Mouse (Mus musculus) cerebellum, adult 18-20 months (tissue): ENCODE results near the gene Hcrtr1.
A peak's percentile ranks its signal among the peaks of the same experiment; 100 is the strongest.

Experiments
- DNase-seq, 2 experiments: peaks; one replicate each; pipeline ENCODE4 v3.0.0; 2021

The Hcrtr1 gene

DNA sequence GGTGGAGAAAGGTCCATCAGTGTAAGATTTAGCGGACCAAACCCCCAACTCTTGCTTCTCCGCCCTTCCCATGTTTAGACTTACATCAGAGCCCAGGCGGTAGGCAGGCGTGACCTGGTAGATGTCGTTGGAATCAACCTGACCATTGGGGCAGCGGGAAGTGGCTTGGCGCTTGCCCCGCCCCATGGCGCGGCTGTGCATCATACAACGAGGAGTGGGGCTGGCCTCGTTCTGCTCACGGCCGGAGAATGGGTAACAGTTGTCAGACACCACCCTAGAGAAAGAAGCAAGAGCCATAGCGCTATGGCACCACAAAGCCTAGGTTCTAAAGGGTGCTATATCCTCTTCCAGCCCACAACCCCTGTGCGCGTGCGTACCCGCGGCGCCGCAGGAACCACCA, 28.2 kb upstream of the Hcrtr1 start:
- DNase-seq = no peak

DNA sequence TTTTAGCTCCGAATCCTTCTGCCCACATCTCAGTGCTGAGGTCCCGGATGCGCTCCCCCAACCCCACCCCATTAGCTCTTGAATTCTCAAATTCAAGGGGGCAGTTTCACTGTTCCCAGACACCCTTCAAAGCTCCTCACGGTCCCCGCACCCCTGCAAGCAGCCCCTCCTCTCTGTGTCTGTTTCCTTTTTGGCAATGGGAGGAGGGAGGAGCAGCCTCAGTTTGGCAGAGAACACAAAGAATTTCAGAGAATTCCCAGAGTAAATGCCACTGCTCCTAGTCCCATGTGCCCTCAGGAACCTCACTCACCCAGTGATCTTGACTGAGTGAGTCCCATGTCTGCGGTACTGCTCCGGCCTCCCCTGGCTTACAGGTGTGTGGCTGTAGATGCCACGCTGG, 27.4 kb upstream of the Hcrtr1 start:
- no peak for DNase-seq

DNA sequence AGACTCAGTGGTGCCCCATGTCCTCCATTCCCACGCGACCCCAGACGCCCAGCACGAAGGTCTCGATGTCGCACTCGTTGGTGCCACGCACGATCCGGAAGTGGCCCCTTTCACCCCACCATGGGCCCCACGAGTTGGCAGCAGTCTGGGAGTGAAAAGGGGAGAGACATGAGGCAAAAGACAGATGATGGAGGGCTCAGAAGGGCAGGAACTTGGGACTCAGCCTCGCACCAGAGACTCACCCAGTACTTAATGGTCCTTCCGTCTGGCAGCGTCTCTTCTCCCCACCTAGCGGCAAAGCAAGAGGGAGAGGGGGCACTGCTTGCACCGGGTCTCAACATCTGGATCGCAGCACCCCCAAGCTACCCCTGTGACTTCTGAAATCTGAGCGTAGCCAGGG, 26.9 kb upstream of the Hcrtr1 start:
- no peak for DNase-seq

DNA sequence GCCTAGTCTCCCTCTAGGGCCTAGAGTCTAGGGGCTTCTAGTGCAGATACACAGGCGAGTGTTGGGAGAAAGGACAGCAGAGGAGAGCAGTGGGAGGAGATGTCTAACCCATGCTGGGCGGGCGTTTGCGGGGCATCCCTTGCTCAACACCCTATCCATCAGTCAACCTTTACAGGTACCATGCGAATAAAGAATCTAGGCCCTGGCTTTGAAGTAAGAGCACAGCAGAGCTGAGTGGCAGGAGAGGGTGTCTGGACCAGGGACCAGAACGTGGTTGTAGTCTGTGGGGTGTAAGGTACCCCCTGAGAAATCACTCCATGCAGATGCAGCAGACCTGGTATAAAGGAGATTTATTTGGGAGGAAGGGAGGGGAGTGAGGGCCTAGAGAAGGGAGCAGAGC, 25.0 kb upstream of the Hcrtr1 start:
- no peak for DNase-seq

DNA sequence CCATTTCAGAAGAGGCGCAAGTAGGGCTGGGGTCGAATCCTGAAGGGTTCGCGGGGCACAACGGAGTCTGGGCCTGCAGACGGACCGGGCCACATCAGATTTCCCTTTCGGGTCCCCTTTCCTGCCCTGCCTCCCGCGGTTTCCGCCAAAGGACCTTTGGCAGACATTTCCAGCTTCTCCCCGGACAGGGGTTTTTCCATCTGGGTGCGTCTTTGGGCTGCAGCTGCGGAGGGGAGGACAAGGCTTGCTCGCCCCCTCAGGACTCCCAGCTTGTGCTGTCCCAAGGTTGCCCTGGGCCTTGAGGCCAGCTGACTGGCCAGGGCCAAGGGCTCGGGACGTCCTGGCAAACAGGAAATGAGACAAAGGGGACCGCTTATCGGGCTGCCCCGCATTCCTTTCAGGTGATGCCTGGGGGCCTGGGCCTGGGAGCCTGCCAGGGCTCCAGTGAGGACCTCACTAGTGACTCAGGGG, 24.3 kb upstream of the Hcrtr1 start:
- no peak for DNase-seq

DNA sequence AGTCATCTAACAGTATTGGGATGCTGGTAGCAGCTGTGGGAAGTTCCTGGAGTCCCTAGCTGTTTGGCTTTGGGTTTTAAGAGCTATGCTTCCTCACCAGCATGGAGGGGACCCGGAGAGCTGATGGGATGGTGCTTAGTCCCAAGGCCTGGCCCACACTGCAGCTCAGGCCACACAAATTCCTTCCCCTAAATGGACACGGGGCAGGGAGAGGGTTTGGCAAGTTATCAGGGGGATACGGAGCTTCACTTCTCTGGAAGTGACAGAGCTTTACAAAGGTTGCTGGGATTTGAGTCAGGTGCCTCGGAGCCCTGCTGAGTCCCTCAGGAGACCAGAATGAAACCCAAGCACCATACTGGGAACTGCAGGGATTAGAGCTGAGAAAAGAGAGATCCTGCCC, 22.2 kb upstream of the Hcrtr1 start:
- DNase-seq = no peak

DNA sequence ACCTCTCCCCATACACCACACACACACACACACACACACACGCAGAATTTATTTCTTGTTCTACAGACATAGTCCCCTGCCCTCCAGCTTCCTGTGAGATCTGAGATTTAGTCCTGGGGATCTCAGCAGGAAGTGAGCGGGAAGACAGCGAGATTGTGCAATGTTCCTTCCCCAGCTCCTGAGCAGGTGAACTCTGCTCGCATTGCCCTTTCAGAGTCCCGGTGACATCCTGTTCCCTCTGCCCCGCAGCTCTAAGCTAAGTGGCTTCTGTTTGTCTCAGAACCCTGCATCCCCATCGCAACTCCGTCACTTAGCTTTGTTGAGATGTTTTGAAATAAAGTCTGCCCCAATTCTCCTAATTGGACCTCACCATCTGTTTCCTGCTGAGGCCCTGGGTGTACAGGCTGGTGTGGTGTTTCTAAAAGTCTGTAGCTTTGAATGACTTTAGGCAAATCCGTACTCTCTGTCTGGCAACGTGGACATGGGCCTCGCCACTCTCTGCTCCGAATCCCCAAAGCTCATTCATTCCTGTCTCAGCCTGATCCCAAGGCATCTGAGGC, 17.7 kb upstream of the Hcrtr1 start:
- no peak for DNase-seq

DNA sequence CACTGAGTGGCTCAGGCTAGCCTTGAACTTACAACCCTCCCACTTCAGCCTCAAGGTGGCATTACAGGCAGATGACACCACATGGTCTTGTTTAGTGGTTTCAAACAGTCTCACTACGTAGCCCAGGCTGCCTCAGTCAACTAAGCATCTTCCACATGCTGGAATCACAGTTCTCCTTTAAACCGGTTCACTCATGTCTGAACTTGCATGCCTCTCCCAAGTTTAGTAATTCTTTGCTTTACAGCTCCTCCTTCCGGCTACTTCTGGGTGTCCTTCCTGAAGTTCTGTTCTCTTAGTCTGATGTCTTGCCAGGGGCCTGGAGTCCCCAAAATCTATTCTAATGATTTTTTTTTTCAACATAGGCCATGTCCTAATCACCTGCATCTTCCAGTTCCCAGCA, 15.1 kb upstream of the Hcrtr1 start:
- no peak for DNase-seq

DNA sequence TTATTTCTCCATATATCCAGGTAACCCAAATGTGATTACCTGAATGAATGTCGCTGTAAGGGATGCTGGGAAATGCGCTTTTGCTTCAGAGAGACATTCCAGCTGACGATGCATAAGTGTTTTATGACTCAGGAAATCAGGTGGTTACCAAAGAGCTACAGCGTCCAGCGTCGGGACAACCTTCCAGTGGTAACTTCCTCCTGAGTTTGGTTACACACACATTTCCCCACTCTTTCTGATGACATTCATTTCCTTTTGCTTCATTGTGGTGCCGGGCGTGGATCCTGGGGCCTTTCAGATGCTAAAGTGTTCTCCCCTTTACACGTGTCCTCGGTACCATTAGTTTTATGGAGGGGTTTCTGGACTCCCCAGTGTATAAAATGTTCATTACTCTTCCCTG, 9.2 kb upstream of the Hcrtr1 start:
- DNase-seq = no peak

DNA sequence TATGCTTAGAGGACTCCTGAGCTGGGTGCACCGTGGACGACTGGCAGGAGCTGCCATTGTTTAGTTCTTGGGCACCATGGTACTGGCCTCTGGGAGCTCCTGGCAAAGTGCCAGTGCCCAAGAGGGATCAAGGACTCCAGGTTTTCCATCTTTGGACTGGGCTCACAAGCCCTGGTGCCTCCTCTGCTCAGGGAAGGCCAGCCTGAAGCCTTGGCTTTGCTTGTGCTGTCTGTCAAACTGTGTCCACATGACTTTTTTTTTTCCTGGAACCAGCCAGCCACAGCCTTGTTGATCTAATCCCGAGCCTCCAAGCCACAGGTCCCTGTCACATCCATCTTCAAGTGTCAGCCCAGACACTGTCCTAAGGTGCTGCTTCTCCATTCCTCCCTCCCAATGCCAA, 2.6 kb upstream of the Hcrtr1 start:
- no peak for DNase-seq

DNA sequence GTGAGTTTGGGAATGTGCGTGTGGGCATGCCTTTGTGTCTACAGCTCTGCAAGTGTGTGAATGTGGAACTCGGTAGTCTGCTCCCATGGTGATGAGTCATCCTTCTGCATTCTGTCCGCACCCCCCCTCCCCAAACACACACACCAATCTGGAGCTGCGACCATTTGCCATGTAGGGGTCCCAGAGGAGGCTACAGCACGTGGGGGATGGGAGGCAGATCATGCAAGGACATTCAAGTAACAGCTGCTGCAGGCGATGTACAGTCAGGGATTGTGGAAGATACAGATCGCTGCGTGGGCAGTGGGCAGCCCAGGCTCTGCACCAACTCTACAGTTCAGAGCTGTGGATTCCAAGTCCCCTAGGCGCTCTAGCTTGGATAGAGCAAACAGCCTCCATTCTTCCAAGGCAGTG, 1.8 kb upstream of the Hcrtr1 start:
- DNase-seq = no peak

DNA sequence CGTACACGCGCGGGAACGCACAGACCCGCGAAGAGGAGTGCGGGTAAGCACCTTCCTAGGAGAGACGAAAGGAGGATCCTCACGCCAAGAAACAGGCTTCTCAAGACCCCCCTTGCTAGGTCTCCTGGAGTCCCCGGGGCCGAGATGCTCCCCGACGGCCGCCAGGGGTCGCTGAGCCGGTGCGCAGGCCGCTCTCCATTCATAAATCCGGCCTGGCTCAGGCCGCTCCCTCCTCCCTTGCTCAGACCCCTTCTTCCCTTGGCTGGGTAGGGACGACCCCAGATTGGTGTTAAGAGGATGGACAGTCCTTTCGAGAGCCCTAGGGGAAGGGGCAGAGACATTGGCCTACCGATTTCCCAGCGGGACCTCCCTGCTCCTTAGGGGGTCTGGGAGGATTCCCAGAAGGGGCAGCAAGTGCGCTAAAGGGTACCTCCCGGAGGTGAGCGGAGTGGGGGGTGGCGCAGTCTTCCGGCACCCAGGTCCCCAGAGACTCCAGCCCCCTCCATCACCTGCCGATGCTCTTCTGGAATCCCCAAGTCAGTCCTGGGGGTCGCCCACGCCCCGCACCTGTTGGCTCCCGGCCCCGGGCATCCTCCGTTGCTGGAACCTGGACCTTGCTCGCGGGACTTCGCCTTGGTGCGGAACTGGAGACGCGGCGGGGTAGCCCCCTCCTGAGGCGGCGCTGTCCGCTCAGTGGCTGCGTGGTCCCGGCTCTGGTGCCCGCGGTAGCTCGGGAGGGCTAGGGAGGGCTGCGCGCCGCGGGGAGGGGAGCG, 532 bp downstream of the Hcrtr1 start:
- DNase-seq = peak; percentile 48 to 70

DNA sequence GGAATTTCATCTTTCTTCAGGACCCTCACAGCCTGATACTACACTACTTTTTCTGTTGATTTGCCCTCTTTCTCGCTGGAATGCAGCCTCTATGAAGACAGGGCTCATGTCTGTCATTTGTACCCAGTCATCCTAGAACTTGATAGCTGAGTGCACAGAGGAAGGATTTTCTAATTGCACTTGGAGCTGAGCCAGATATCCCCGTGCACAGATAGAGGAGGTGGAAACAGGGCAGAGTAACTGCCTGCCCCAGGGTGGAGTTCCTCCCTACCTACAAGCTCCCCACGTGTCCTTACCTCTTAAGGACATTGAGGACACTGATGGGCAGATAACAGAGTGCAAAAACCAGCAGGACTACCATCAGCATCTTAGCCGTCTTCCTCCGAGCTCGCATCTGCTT, 5.8 kb downstream of the Hcrtr1 start:
- DNase-seq = no peak

DNA sequence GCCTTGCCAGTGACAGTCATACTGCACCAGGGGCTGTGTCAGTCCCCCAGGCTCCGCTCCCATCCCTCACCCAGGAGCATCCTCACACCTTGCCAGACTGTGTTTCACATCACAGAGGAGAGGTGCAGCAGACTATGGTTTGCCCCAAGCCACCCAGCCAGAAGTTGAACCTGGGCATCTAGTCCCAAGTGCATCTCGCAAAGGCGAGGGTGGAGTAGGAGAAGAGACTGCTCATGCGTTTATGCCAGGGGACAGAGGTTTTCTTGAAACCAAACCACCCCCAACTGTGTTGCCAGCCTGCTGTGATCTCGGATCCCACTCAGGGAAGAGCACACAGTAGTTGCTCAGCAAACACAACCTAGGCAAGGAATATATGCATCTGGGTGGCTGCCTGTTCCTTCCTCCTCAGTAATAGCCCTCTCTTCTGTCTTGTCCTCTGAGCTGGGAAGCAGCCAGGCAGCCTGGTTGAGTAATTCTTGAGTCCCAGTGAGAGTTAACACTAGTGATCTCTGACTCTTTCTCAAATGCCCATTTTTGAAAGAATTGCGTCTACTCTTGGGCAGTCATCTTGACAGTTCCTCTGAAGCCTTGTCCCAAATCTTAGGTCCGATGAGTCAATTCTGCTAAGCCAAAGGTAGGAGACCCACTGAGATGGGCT, 7.6 kb downstream of the Hcrtr1 start:
- no peak for DNase-seq

DNA sequence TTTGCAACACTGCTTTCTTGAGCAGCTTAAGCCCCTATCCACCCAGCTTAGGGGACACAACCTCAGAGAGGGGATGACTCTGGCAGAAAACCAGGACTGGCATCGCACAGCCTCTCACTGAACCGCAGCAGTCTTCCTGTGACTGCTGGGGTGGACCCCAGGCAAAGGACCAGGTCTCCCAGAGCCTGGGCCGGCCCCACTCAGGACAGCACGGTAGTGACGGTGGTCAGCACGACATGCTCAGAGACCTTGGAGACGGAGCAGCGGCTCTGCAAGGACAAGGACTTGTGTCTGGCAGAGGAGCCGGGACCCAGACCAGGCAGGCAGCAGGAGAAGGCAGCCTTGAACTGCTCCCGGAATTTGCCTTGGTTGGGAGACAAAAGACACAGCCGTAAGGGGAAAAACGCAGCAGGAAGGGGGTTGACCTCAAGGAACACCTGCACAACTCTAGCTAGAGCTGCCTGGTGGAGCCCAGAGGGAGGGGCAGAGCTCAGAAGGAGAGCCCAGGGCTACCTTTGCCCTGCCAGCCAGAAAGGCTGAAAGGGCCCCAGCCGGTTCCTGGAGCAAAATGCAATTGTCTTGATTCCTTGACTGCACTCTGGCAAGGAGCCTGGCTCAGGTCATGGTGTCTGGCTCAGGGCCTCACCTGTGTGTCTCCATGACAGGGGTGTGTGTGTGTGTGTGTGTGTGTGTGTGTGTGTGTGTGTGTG, 8.4 kb downstream of the Hcrtr1 start:
- no peak for DNase-seq

DNA sequence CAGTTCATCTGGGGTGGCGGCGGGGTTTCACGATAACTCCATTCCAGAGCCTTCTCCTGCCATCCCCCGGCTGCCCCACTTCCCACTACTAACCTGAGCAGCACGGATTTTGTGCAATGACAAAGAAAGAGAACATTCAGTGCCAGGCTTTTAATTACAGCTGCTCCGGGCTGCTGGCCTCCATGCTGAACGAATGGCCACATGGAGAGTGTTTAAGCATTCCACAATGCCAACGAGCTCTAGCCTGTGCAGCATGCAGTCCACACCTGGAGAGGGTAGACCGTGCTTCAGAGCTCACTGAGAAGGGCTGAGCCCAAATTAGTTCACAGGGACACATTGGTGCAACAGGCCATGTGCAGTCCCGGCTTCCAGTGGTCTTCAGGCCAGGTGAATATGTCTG, 9.1 kb downstream of the Hcrtr1 start:
- no peak for DNase-seq

DNA sequence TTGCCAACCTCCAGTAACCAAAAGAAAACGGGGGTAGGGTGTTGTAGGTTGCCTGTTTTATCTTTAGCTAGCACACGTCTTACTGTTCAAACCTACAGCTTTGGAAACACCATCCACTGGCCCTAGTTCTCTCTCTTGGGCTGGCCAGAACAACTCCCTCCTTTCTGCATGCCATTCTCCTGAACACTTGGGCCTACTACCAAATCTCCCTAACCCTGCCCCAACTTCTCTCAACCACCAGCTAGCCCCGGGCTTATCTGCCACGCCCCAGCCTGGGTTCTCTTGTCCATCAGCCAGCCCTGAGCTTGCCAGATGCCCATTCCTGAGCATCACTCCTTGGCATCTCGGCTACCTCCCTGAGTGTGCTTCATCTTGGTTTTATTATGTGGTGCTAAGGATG, 10.3 kb downstream of the Hcrtr1 start:
- DNase-seq = no peak

DNA sequence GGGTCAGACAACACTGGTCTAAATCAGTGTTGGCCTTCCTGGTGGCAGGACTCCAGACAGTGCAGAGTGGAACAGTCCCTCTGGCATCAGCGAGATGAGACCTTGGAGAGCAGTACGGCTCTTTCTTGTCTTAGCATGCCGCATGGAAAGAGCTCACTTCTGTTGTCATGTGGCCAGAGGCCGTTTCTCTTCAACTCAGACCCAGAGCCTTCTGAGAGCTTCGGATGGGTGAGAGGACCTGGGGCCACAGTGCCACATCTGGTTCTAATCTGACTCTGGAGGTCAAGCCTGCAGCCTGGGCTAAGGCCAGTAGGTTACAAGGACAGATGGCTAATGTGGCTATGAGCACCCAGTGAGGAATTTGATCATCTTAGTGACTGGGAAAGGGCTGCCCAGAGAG, 13.2 kb downstream of the Hcrtr1 start:
- no peak for DNase-seq

DNA sequence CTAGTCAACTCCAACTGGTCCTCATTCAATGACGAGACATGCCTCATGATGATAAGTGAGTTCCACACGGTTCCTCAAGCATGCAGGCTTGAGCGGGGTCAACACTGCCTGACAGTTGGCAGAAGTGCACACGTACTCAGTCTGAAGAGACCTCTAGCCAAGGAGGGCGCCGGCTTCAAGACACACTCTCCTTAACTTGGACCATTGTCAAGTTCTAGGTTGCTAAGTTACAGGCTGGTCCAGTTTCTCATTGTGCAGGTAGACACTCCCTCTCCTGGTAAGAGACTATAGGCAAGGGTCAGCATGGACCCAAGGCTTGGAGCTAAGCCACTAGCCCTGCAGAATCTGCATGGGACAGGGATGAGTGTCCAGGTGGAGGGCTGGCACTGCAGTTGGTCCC, 14.0 kb downstream of the Hcrtr1 start:
- DNase-seq = no peak

DNA sequence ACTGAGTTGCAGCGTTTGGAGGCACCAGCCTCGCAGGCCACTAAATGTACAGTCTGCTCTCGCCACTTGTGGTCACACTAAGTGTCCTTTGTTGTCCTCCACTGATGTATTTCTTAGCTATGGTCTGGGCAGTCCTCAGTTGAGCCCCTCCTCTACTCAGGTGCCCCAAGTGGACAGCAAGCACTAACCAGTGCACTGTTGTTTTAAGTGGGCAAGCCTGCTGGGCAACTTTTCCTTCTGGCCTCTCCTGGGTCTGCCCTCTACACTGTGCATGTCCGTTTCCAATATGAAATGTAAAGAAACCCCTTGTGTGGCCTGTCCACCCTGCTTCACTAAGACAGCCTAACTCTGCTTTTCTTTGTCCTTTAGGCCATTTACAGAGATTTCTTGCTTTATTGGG, 15.0 kb downstream of the Hcrtr1 start:
- DNase-seq = no peak

DNA sequence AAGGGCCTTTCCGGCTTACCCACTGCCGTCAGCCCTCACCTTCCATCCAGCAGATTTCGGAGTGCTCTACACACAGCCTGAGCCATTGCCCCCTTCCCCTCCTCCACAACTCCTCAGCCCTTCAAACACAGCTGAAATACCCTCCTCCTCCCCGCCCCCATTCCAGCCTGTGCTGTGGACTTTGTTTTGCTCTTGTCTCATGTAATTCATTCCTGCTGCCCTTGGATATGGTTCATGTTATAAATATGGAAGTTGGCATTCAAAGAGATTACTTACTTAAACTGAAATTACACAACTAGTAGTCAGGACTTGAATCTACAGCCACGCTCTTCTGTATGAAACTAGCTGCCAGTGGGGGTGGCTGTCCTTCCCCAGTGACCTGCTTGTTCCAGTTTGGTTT, 16.1 kb downstream of the Hcrtr1 start:
- no peak for DNase-seq

DNA sequence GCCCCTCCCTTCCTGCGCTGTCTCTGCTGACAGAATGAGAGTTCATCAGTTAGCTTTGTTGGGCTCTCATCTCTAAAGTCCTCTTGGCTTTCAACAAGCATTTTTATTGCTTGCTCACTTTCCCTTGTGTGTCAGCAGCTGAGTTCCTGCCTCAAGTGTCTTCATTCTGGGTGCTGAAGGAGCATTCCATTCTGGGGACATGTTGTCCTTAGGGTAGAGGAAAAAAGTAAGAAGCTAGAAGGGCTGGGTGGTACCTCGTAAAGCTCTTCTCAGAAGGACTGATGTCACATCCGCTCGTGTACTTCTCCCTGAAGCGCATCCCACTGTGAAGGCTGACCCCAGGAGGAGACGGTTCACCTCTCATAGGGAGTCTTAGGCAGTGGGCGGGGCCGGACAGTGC, 17.6 kb downstream of the Hcrtr1 start:
- no peak for DNase-seq

DNA sequence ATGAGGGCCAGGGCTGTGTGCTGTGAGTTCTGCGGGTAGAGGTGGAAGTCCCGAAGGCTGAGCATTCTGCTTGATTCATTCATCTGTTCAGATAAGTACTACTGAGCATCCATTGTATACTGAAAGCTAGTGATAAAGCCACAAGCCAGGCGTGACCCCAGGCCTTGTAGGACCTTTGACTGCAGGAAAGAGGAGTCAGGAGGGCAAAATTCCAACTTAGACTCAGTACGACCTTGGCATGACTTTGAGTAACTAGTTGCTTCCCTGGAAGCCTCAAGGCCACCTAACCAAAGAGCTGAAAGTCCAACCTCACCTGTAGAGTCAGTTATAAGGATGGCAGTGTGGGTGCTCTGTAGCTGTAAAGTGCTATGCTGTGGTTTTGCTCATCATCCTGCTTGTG, 18.4 kb downstream of the Hcrtr1 start:
- DNase-seq = no peak

DNA sequence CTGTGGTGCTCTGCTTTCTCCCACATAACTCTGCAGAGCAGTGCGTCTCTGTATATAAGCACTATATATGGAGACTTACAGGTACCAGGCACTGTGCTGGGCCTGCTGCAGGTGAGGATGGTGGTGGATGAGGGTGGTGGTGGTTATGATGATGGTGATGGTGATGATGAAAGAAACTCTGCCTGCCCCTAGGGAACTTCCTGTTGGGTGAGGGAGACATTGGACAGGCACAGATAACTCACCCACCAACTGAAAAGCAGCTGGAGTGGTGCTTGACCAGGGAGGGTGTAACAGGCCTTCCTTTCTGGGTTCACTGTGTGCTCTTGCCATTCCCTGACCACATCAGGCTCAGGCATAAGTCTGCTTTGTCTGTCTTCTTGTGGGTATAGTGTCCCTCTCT, 26.4 kb downstream of the Hcrtr1 start:
- DNase-seq = no peak
